Mouse (Mus musculus): ENCODE results near the gene Wasl.

The Wasl gene

GRCm38 (mm10) chr6:24604289-24604688, 60.5 kb downstream of the Wasl start:
- DNase-seq (ENCODE audit: low spot score) = no peak

- DNase-seq (ENCODE audit: low spot score) = no peak
Measured at GRCm38 (mm10) chr6:24602993-24603392, 61.8 kb downstream of the Wasl start.

- DNase-seq (ENCODE audit: low spot score) = no peak
Measured at GRCm38 (mm10) chr6:24602351-24602750, 62.5 kb downstream of the Wasl start.

GRCm38 (mm10) chr6:24601668-24602067, 63.1 kb downstream of the Wasl start:
- DNase-seq (ENCODE audit: low spot score) = no peak

- no peak for DNase-seq (ENCODE audit: low spot score)
Measured at GRCm38 (mm10) chr6:24600726-24601125, 64.1 kb downstream of the Wasl start.

GRCm38 (mm10) chr6:24600134-24600533, 64.7 kb downstream of the Wasl start:
- DNase-seq (ENCODE audit: low spot score) = no peak

GRCm38 (mm10) chr6:24599639-24600038, 65.2 kb downstream of the Wasl start:
- no peak for DNase-seq (ENCODE audit: low spot score)

GRCm38 (mm10) chr6:24599179-24599578, 65.6 kb downstream of the Wasl start:
- DNase-seq (ENCODE audit: low spot score) = no peak

GRCm38 (mm10) chr6:24597500-24597899, 67.3 kb downstream of the Wasl start, which contains the start of gene Lmod2:
Lmod2 (plus strand) TSS chr6:24597762.
- no peak for DNase-seq (ENCODE audit: low spot score)

- DNase-seq (ENCODE audit: low spot score) = no peak
Measured at GRCm38 (mm10) chr6:24591525-24592218, 73.1 kb downstream of the Wasl start.

- DNase-seq (ENCODE audit: low spot score) = no peak
Measured at GRCm38 (mm10) chr6:24590282-24590681, 74.5 kb downstream of the Wasl start.

- no peak for DNase-seq (ENCODE audit: low spot score)
Measured at GRCm38 (mm10) chr6:24586885-24587284, 77.9 kb downstream of the Wasl start.

GRCm38 (mm10) chr6:24585431-24586310, 79.1 kb downstream of the Wasl start:
- no peak for DNase-seq (ENCODE audit: low spot score)

GRCm38 (mm10) chr6:24583456-24583855, 81.4 kb downstream of the Wasl start:
- DNase-seq (ENCODE audit: low spot score) = no peak

- no peak for DNase-seq (ENCODE audit: low spot score)
Measured at GRCm38 (mm10) chr6:24573319-24573718, 91.5 kb downstream of the Wasl start.

GRCm38 (mm10) chr6:24572431-24572830, 92.4 kb downstream of the Wasl start:
- DNase-seq (ENCODE audit: low spot score) = no peak

- no peak for DNase-seq (ENCODE audit: low spot score)
Measured at GRCm38 (mm10) chr6:24571126-24571525, 93.7 kb downstream of the Wasl start.

GRCm38 (mm10) chr6:24570278-24570677, 94.5 kb downstream of the Wasl start:
- no peak for DNase-seq (ENCODE audit: low spot score)

GRCm38 (mm10) chr6:24569711-24570110, 95.1 kb downstream of the Wasl start:
- no peak for DNase-seq (ENCODE audit: low spot score)

GRCm38 (mm10) chr6:24568963-24569362, 95.8 kb downstream of the Wasl start:
- no peak for DNase-seq (ENCODE audit: low spot score)

- no peak for DNase-seq (ENCODE audit: low spot score)
Measured at GRCm38 (mm10) chr6:24564886-24565285, 99.9 kb downstream of the Wasl start.

GRCm38 (mm10) chr6:24564081-24564480, 100.7 kb downstream of the Wasl start:
- DNase-seq (ENCODE audit: low spot score) = no peak

Measured in ovary, postnatal 10 days (tissue).